Mouse (Mus musculus): ENCODE results near the gene Filip1l. TPM values are rescaled to one million over a fixed set of nuclear protein-coding genes. Genes with fewer than 3 reads are reported as not detected.

The Filip1l gene
- polyA plus RNA-seq, 1 experiment from 2014 or later: 116 TPM

DNA sequence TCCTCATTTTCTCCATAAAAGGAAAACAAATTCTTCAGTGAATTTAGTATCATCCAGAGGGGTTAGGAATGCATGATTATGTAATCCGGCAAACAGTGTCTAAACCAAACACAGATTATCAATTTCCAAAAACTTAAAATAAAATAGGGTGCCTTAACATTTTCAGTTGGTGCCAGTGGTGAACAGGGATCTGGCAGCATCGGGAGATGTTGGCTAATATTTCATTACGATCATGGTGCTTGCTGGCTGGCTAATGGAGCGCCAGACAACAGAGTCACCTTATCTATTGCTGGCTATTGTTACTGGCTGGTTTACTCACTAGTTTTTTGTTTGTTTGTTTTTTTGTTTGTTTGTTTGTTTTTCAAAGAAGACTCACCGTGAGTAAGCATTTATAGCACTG lies 67.0 kb downstream of the Filip1l start:
- DNase-seq (ENCODE audit: low read depth, low spot score) (no peak), ATAC-seq (no peak)
- no peaks in the 10 kb centered on the region for H3K27me3 ChIP-seq
- ChIA-PET POLR2A (interaction anchor here (1.4 kb wide), 1 partner anchor 130 kb away, joined by 4 read pairs; no protein-coding TSS in a partner anchor), CTCF (no interaction called here)
- no peak for TF ChIP-seq CTCF (IDR thresholded peaks at IDR 0.05)
- in situ Hi-C loops (cut with MboI; ENCODE audit: low pct_unique_long_range_greater_than_20kb): loop anchor here (25.0 kb wide), 1 partner anchor 142 kb away; no protein-coding TSS in a partner anchor

DNA sequence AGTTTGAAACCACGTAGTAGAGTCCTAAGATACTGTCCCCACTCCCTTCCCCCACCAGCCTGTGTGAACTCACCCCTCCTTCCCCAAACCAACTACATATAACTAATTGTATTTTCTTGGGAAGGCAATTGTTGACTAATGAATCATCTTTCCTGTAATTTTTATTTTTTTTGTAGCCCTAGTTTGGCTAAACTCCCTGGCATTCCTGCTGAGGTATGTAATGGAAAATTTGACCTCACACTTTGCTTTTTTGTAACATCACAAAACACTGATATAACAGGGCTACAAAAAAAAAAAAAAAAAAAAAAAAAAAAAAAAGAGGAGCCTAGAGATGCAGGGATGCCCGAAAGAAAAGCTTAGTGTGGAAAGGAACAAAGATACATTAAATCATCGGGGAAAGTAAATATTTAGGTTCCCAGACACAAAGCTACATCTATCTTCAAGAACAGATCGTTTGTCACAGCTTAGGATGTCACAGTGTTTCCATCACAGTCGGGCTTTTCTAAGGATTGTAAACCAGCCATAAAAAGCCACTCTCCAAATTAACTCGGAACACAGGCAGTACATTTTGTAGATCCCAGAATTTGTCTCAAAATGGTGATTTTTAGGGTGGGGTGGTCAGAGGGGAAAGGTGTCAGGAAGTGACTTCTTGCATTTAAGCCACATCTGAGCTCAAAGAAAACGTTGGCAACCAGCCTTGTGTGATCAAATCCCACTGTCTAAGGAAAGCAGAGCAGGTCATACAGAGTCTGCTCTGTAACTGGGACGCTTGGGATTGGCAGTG lies 68.1 kb downstream of the Filip1l start:
- no peak for TF ChIP-seq CTCF (IDR thresholded peaks at IDR 0.05)
- in situ Hi-C loops (cut with MboI; ENCODE audit: low pct_unique_long_range_greater_than_20kb): loop anchor here (25.0 kb wide), 1 partner anchor 141 kb away; no protein-coding TSS in a partner anchor
- DNase-seq (ENCODE audit: low read depth, low spot score) (peak; percentile 85), ATAC-seq (peak; percentile 37)
- CTCF ChIA-PET: interaction anchor here (0.7 to 2.2 kb wide), 5 partner anchors 9 to 157 kb away, joined by 3 to 9 read pairs (median 3); no protein-coding TSS in a partner anchor
- POLR2A ChIA-PET: interaction anchor here (0.6 to 1.4 kb wide), 4 partner anchors 19 to 159 kb away, joined by 4 to 6 read pairs (median 4); no protein-coding TSS in a partner anchor
- no peaks in the 10 kb centered on the region for H3K27me3 ChIP-seq

DNA sequence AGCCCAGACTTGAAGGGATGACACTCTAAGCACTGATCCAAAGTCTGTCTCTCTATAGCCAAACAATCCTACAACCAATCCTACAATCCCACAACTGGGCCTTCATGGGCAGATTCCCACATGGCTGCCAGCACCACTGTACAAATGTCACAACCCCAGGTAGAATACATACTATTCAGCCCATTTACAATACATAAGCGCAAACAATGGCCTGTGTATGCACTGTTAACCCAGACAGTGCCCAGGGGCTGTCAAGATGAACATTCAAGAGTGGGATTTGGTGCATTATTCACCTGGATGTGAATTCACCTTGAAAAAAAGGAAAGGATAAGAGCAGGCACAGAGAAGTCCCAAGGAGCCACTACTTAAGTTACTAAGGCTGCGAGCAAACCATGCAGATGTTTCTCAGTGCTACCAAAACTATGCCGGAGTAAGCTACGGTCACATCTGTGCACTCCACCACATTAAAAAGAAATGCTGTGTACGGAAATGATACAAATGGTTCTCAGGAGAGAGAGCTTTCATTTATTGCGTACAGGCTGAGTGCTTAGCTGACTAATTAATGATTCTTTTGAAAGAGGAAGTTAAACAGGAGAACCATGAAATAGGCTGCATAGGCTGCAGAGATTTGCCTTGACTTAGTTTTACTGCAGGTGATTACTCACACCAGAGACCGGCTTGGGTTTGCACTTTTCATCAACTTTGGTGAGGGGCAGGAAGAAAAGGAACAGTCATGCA lies 69.0 kb downstream of the Filip1l start:
- ATAC-seq (no peak), DNase-seq (ENCODE audit: low read depth, low spot score) (no peak)
- no peak for TF ChIP-seq CTCF (IDR thresholded peaks at IDR 0.05)
- no peaks in the 10 kb centered on the region for H3K27me3 ChIP-seq
- POLR2A ChIA-PET: interaction anchor here (0.7 to 1.4 kb wide), 3 partner anchors 10 to 127 kb away, joined by 3 to 5 read pairs (median 3); no protein-coding TSS in a partner anchor
- in situ Hi-C loops (cut with MboI; ENCODE audit: low pct_unique_long_range_greater_than_20kb): loop anchor here (25.0 kb wide), 1 partner anchor 140 kb away; no protein-coding TSS in a partner anchor
- CTCF ChIA-PET: interaction anchor here (0.9 to 2.4 kb wide), 12 partner anchors 9 to 191 kb away, joined by 3 to 12 read pairs (median 4); no protein-coding TSS in a partner anchor

DNA sequence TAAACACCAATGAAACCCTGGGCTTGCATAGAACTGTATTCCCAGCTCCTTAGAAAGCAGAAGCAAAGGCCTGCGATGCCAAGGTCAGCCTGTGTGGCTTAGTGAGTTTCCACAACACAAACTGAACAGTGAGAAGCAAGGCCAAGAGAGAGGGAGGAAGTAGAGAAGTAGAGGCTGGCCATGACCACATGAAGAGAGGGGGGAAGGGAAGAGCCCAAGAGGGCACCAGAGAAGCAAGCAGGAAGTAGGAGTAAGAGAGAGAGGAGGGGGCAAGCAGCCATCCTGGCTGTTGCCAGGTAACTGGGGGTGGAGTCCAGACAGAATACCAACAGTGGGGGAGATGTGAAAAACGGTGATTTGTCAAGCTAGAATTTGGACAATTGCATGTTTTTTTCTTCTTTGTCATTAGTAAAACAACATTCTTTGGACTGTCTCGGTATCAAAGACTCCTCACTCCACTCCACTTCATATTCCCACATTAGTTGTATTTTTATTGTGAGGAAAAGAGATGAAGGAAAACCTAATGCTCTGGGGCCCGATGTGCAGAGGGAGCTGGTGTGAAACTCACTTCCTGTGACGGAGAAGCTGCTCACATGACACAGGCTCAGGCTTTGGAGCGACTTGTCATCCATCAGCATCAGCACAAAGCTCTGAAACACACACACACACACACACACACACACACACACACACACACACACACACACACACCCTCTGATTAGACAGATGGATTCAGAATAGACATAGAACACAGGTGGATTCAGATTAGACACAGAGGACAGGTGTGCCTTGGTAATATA lies 70.3 kb downstream of the Filip1l start:
- ATAC-seq (peak; percentile 19), DNase-seq (ENCODE audit: low read depth, low spot score) (no peak)
- ChIA-PET POLR2A (interaction anchor here (0.8 to 1.4 kb wide), 4 partner anchors 23 to 147 kb away, joined by 3 to 5 read pairs (median 3); no protein-coding TSS in a partner anchor), CTCF (interaction anchor here (0.9 to 2.4 kb wide), 11 partner anchors 8 to 189 kb away, joined by 3 to 12 read pairs (median 4); no protein-coding TSS in a partner anchor)
- no peak for TF ChIP-seq CTCF (IDR thresholded peaks at IDR 0.05)
- no peaks in the 10 kb centered on the region for H3K27me3 ChIP-seq
- in situ Hi-C loops (cut with MboI; ENCODE audit: low pct_unique_long_range_greater_than_20kb): loop anchor here (25.0 kb wide), 1 partner anchor 139 kb away; no protein-coding TSS in a partner anchor

DNA sequence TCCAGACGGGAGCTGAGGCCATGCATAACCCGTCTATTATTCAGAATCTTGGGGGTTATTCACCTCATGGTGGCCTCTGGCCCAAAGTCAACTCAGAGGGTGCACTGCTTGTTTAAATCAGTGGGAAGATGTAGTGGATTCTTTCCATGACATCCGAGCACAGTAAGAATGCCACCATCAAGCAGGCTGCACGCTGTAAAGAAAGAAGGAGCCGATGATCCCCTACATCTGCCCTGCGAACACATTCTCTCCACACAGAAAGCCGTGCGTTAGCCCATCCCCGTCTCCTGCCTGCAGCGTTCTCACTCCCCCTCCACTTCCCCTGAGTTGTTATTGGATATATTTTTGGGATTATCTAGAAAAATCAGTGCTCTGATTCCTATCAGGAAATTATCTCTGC lies 73.8 kb downstream of the Filip1l start:
- ATAC-seq: no peak
- CTCF ChIA-PET: interaction anchor here (0.9 kb wide), 1 partner anchor 9 kb away, joined by 4 read pairs; no protein-coding TSS in a partner anchor
- in situ Hi-C loops (cut with MboI; ENCODE audit: low pct_unique_long_range_greater_than_20kb): no loop called here

DNA sequence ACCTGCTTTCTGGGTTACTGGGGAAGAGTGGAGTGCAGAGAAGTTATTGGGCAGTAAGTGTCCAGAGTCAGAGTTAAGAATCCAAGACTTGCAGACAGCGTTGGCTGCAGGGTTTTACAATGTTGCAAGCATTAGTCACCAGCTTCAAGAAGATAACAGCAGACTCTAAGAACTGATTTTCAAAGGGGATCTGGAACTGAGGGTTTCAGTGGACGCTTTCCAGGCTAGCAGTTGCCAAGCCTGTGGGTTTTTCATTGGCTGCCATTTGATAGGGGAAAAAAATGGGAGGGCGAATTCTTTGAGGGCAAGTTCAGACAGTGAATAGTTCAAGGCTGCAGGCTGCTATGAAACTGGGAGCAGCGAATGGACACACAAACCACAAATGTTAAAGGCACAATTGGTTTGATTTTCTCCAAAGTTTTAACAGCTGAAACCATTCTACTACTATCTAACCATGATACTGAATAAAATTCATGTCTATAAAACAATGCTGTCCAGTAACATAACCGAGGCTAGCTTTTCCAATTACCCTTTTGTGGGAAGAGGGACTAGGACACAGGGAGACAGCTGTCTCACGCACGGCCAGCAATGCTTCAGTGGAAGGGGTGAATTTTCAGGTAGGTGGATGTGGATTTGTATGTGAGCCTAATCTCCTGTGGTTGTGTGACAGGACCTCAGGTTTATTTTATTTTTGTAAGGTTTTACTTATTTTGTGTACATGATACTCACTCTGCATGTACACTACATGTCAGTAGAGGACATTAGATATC lies 74.8 kb downstream of the Filip1l start:
- TF ChIP-seq CTCF (IDR thresholded peaks at IDR 0.05): no peak
- ChIA-PET CTCF (interaction anchor here (0.9 to 1.2 kb wide), 4 partner anchors 8 to 30 kb away, joined by 3 to 4 read pairs (median 4); no protein-coding TSS in a partner anchor), POLR2A (interaction anchor here (0.9 to 1.0 kb wide), 2 partner anchors 9 to 121 kb away, joined by 3 to 4 read pairs; no protein-coding TSS in a partner anchor)
- ATAC-seq (peak; percentile 70), DNase-seq (ENCODE audit: low read depth, low spot score) (peak; percentile 63)
- no peaks in the 10 kb centered on the region for H3K27me3 ChIP-seq
- in situ Hi-C loops (cut with MboI; ENCODE audit: low pct_unique_long_range_greater_than_20kb): no loop called here

More for the DNA sequence above, 73.8 kb downstream of the Filip1l start:
- H3K27me3 ChIP-seq: no peaks in the 10 kb centered on the region
- POLR2A ChIA-PET: interaction anchor here (0.9 to 1.0 kb wide), 2 partner anchors 10 to 123 kb away, joined by 3 to 4 read pairs; no protein-coding TSS in a partner anchor
- DNase-seq (ENCODE audit: low read depth, low spot score): no peak
- TF ChIP-seq CTCF (IDR thresholded peaks at IDR 0.05): no peak

DNA sequence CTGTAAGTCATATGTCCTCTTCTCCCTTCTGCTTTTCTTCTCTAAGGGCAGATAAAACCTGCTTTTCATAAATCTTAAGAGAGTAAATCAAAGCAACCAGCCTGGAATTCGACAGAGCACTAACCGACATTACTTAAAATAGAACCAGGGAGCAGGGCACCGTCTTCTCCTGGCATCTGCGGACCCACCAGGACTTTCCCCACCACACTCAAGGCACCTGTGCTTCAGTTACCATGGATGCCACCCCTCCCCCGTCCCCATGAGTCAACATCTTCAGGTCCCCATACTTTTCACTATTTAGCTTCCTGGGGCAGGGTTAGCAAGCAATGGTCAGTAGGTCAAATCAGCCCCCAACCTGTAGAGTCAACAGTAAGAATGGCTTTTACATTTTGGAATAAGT lies 76.1 kb downstream of the Filip1l start:
- in situ Hi-C loops (cut with MboI; ENCODE audit: low pct_unique_long_range_greater_than_20kb): no loop called here
- no peaks in the 10 kb centered on the region for H3K27me3 ChIP-seq
- POLR2A ChIA-PET: interaction anchor here (0.6 kb wide), 1 partner anchor 12 kb away, joined by 3 read pairs; no protein-coding TSS in a partner anchor
- ATAC-seq (no peak), DNase-seq (ENCODE audit: low read depth, low spot score) (no peak)
- CTCF ChIA-PET: interaction anchor here (1.1 to 1.2 kb wide), 2 partner anchors 9 to 32 kb away, joined by 3 to 4 read pairs; no protein-coding TSS in a partner anchor
- TF ChIP-seq CTCF (IDR thresholded peaks at IDR 0.05): no peak

DNA sequence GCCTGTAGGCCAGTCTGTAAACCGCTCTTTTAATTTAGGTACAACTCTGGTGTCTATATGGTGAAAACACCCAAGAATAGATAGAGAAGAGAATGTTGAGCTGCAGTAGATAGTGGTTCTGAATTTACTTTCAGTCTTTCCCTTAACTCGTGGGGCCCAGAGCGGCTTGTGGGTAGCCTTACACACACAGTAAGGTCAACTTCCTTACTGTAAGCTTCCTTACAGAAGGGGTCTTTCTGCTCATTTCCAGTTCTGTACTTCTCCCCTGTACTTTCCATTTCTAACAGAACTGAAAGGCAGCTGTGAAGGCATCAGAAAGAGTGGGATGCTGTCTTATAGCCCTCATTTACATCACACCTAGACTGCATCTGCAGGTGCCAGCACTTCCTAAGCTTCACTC lies 78.4 kb downstream of the Filip1l start:
- no peak for DNase-seq (ENCODE audit: low read depth, low spot score)
- no peak for TF ChIP-seq CTCF (IDR thresholded peaks at IDR 0.05)
- in situ Hi-C loops (cut with MboI; ENCODE audit: low pct_unique_long_range_greater_than_20kb): no loop called here
- no peaks in the 10 kb centered on the region for H3K27me3 ChIP-seq
- ChIA-PET POLR2A (interaction anchor here (0.6 kb wide), 1 partner anchor 163 kb away, joined by 3 read pairs; no protein-coding TSS in a partner anchor), CTCF (interaction anchor here (1.1 kb wide), 1 partner anchor 8 kb away, joined by 3 read pairs; no protein-coding TSS in a partner anchor)
- no peak for ATAC-seq
